Mouse (Mus musculus) T-cell, adult 2 months (primary cell): ENCODE measurements around the gene Mpst.

ENCODE experiments used
- DNase-seq: peaks from one replicate; pipeline ENCODE4 v3.0.0; 2022; ENCODE audit warnings: low spot score

Gene Mpst

DNA sequence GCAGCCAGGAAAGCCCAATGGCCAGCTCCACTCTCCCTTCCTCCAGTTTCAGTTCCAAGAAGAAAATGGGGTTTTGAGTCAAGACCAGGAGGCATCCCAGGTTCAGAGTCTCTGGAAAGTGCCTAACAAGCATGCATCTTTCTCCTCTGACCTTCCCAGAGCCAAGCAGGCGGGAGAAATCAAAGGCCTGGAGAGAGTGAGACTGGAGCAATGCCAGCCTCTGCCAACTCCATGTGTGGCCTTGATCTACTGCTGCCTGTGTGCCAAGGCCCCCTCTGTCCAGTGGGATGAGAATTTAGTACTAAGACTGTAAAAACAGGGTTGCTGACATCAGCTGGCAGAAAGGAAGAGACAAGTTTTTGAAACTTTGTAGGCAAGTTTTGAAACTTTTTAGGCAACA lies 2.3 kb upstream of the Mpst start:
- no peak for DNase-seq

GRCm38 (mm10) chr15:78405098-78405497 lies 1.1 kb upstream of the Mpst start:
- no peak for DNase-seq

DNA sequence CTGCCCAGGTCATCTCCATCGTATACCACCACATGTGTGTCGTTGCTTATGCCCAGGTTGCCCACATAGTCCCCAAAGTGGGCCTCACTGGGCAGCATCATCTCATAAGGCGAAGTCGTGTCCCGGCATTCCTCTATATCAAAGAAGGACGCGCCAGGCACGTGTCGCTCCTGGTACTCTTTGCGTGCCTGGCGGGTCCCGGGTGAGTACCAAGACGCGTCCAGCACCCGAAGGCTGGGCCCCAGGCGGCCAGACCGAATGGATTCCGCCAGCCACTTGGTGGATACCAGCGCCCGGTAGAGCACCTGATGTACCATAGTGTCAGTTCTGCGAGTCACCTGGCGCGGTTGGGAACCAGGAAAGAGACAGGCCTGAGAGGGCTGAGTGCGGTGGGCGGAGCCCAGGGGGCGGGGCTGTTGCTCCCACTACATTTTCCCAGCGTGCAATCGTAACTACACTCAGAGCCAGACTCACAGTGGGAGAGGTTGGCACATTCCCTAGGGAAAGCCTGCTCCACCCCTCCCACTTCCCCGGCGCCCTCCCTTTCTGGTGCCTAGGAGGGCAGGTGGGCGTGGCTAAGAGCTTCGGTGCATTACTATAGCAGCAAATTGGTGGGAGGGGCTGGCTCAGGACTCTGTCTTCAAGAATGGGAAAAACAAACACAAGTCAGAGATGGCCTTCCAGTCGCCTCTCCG lies 552 bp upstream of the Mpst start, which contains the start of gene Tst:
Tst (minus strand) TSS at position 391 of the 695 bp plus-strand sequence.
- peak; percentile 55 for DNase-seq

DNA sequence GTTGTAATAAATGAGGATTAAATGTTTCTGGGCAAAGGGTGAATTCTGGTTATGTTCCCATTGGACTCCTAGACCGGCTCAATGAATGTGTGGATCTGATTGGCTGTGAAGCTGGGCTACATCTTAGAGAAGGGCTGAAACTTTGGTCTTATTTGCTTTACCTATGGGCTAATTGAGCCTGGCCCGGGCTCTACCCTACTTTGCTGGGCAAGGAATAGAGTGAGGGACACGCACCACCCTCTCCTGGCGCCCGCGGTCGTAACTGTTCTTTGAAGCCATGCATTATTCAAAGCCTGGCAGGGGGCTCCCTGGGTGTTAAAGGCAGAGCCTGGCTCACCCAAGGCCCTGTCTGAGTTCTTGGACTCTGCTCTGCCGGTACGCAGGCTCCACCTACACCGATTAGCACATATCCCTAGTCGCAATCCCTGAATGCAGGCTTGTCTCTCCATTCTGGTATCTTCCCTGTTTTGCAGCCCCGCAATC lies 3.4 kb downstream of the Mpst start:
- no peak for DNase-seq

GRCm38 (mm10) chr15:78413083-78413718 lies 7.0 kb downstream of the Mpst start:
- DNase-seq: no peak

DNA sequence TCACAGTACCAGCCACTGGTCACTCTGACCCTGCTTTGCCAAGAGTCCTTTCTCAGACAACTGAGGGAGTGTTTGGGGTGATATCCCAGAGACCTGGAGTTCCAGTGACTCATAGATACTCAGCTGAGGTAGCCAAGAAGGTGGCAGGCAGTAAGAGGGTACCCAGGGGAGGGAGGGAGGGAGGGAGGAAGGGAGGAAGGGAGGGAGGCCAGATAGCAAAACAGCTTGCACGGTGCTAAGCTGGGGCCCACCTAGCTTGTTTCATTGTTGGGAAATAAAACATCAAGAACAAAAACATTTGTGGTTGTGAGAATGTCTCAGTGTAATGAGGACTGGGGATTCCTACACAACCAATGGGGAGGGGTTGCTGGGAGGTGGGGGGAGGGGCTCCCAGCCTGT lies 7.5 kb downstream of the Mpst start:
- DNase-seq: no peak

- DNase-seq: no peak
Observed at GRCm38 (mm10) chr15:78414157-78414556, 7.9 kb downstream of the Mpst start.

DNA sequence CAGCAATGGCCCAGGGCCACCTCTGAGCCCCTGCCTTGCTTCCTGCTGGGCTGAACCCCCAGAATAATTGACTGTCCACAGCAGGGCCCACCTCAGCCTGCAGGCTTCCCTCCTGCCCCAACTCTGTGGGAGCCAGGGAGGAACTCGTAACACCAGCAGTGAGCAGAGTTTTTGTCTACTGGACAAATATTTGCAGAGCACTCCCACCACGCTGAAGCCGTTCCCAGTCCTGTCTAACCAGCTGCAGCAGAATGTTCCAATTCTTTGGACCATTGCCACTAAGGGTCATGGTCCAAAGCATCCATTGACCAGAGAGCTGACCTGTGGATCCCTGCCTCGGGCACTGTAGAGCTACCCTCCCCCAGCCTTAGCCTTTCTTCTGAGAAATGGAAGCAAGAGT lies 10.7 kb downstream of the Mpst start:
- no peak for DNase-seq

DNA sequence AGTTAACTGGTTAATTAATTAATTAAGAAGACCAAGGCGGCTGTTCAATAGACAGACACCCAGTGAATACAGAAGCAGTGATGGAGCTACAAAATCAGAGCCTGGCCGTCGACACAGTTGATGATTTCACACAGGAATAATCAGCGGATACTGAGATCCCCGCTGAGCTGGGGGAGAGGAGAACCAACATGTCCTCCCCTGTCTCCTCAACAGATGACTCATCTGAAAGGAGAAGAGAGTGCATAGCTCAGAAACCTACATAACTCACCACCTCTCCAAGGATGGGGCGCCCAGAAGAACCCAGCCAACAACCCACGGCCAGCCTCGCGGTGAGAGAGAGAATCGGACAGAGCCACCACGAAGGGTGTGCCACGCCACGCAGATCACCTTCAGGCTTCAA lies 14.2 kb downstream of the Mpst start:
- no peak for DNase-seq

GRCm38 (mm10) chr15:78422046-78422956 lies 16.1 kb downstream of the Mpst start:
- peak; percentile 86 for DNase-seq

- no peak for DNase-seq
Observed at GRCm38 (mm10) chr15:78424507-78424906, 18.3 kb downstream of the Mpst start.

GRCm38 (mm10) chr15:78425230-78425629 lies 19.0 kb downstream of the Mpst start:
- no peak for DNase-seq

DNA sequence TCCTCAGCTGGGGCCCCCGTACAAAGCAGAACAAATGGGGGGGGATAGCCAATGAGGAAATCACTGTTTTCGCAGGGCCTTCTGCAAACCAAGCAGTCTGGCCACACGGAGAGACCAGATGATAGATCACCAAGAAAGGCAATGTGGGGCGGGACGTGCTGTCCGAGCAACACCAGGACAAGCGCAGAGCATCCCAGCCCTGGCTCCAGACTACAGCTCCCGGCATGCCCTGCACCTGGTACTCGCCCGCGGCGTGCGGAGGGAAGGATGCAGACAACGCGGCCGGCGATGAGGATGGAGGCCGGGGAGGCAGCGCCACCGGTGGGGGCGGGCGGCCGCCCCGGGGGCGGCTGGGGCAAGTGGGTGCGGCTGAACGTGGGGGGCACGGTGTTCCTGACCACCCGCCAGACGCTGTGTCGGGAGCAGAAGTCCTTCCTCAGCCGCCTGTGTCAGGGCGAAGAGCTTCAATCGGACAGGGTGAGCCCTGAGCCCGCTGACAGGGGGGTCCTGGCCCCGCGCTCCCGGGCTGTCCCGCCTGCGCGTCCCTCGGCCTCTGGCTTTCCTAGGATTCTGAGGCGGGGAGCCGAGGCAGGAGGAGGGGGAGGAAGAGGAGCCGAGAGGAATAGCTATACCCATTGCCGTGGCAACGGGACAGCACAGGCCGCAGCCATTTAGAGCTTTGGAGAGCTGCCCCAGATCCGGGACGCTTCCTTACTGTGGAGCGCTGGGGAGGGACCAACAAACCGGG lies 22.3 kb downstream of the Mpst start, which contains the start of gene Kctd17:
Kctd17 (plus strand) TSS at position 174 of the 748 bp plus-strand sequence.
- DNase-seq: no peak

DNA sequence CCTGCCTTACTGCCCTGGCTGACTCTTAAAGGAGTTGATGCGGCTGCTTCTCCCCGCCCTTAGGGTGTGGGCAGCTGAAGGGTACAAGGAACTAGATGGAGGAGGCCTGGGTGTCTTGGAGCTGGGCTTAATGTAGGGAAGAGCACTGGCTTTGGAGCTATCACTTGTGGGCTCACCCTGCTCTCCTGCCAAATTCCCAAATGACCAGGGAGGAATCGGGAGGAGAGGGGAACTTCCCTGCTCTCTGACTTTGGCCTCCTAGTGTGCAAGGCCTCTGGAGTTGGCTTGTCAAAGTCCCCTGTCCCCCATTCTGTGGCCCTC lies 22.9 kb downstream of the Mpst start:
- no peak for DNase-seq

DNA sequence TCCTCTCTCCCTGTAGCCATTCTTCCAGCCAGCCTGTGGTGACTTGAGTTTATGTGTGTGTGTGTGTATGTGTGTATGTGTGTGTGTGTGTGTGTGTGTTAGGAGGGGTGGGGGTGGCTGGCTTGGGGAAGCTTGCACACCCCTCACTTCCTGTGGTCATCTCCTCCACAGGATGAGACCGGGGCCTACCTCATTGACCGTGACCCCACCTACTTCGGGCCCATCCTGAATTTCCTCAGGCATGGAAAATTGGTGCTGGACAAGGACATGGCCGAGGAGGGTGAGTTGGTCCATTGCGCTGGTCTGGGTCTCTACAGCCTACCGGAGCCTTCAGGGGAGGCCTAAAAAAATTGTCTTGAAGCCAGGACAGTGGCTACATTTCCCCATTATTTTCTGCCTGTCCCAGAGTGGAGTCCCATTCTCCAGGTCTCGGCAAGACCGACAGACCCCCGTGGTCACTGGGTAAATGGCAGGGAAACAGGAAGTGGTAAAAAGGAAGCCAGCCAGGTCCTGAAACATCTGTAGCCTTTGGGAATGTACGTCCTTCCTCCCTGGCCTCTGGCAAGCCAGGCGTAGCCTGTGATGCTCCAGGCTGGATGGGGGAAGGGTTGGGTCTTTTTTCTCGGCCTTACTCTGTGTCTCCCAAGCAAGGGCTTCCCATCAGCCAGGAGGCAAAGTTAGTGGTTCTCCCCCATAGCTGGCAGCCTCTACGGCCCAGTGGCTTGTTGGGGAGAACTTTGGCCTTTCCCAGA lies 23.8 kb downstream of the Mpst start:
- no peak for DNase-seq

GRCm38 (mm10) chr15:78430874-78431273 lies 24.7 kb downstream of the Mpst start:
- DNase-seq: no peak

DNA sequence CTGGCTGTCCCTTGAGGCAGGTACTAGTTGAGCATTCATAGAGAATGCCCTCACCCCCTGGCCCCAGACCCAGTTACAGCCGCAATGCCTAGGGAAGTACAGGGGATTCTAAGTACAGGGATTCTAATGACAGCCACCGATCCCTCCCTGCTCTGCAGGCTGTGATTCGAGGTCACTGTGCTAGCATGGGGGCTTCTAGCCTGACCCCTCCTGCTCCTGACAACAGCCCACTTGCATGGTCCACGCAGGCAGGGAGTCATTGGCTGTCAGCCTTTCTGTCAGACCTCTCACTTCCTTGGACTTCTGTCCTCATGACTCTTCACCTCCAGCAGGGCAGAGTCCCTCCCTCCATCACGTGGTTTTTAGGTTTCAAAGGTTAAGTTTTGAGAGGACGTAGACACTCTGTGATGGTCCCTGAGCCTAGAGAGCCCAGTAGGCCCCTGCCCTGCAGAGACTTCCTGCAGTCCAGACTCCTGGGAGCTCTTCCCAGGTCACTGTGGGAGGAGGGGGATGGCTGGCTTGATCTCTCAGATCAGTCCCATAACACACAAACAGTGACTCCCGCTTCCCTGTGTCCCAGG lies 25.4 kb downstream of the Mpst start:
- no peak for DNase-seq

DNA sequence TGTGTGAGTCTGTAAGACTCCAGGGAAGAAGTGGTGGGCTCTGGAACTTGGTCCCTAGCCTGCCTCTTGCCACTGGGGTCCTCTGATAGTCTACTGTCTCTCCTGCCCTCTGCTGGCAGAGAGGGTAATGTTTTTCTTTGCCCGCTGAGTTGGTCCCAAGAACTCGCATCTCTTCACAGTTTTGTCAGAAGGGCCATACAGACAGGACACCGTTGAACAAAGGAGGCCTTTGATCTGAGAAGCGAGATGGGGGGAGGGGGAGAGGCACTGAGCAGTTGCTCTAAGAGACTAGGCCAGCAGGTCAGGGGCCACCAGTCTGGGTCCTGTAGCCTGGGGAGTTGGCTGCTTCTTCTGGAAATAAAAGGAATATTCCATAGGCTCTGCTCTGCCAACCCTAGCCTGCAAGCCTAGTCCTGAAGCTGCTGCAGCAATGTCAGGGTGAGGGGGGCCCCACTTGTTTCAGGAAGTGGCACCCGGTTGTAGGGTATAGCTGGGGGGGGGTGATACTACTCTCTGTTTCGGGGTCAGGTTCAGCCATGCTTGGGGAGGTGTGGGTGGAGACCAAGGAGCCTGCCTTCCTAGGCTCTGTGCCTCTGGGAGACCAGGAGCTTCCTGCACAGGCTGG lies 28.8 kb downstream of the Mpst start:
- DNase-seq: no peak

- no peak for DNase-seq
Observed at GRCm38 (mm10) chr15:78435681-78436080, 29.5 kb downstream of the Mpst start.
